Mouse (Mus musculus) myocyte (in vitro differentiated cells): Measurements from ENCODE around the gene Ddx19b. TPM values are rescaled to one million over a fixed set of nuclear protein-coding genes. Genes with fewer than 3 reads are reported as not detected.

ENCODE experiments used
- H3K27me3 ChIP-seq: one replicate; pipeline ENCODE4 v1.6.1; 2011; ENCODE audit not compliant: control insufficient read depth, insufficient read depth, insufficient read length
- H3K36me3 ChIP-seq: one replicate; pipeline ENCODE4 v1.6.1; 2011; ENCODE audit not compliant: control insufficient read depth, insufficient read depth
- H3K4me2 ChIP-seq: one replicate; pipeline ENCODE4 v1.6.1; 2011; ENCODE audit warnings: low read depth, control low read depth
- H3K4me3 ChIP-seq: one replicate; pipeline ENCODE4 v1.5.1; 2011; ENCODE audit warnings: mild to moderate bottlenecking, control low read depth, moderate library complexity
- H3K79me2 ChIP-seq: one replicate; pipeline ENCODE4 v1.6.1; 2011; ENCODE audit not compliant: control insufficient read depth, insufficient read depth
- H3ac ChIP-seq: one replicate; pipeline ENCODE4 v1.6.1; 2011; ENCODE audit not compliant: control insufficient read depth, insufficient read length
- SRF ChIP-seq: IDR thresholded peaks from one replicate; pipeline ENCODE4 v1.6.1; 2011; ENCODE audit warnings: low read depth; ENCODE audit not compliant: control insufficient read depth, insufficient read length
- USF1 ChIP-seq: IDR thresholded peaks from one replicate; pipeline ENCODE4 v1.6.1; 2011; ENCODE audit warnings: low read depth, mild to moderate bottlenecking, control low read depth, moderate library complexity
- polyA plus RNA-seq: library from polyadenylated mRNA; unstranded; fragments of >200 nt; fragmentation: generic; extraction: Trizol; gene quantifications from one replicate; pipeline ENCODE4 v1.2.1, GENCODE M21; 2012; ENCODE audit warnings: missing spikeins

The Ddx19b gene
- polyA plus RNA-seq, 1 experiment, result 5.9 TPM

DNA sequence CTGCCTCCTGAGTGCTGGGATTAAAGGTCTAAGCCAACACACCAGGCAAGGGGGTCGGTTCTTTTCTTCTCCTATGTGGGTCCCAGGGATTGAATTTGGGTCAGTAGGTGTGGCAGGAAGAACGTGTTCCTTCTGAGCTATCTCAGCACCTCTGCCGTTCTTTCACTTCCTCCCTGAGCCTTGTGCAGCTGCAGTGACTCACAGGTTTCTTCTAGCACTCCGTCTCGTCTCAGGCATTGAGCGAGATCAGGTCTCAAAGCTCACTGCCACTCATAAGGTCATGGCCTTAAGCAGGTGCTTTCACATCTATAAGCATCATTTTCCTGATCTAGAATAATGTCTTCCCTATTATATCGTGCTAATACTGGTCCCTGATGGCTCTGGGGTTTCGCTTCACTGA is 76.8 kb downstream of the Ddx19b start:
- no peak overlapping the region for H3K4me3 ChIP-seq
- TF ChIP-seq USF1 (no peak), SRF (no peak)
- no peak overlapping the region for H3K4me2 ChIP-seq
- H3K79me2 ChIP-seq, result peaks cover 8% of the 10 kb centered on the region
- no peak overlapping the region for H3ac ChIP-seq
- H3K36me3 ChIP-seq, result peaks cover 7% of the 10 kb centered on the region
- H3K27me3 ChIP-seq, result no peaks in the 10 kb centered on the region

Other genes starting within 250 kb of the Ddx19b start
- 13.4 TPM for gene Il34, start 225.8 kb downstream of the Ddx19b start, polyA plus RNA-seq
- 71.6 TPM for gene Cog4, start 185.2 kb downstream of the Ddx19b start, polyA plus RNA-seq
- gene Sf3b3, start 185.0 kb downstream of the Ddx19b start, polyA plus RNA-seq, result 47.7 TPM
- 7.2 TPM for gene Fuk, start 129.3 kb downstream of the Ddx19b start, polyA plus RNA-seq
- 39.7 TPM for gene St3gal2, start 111.8 kb downstream of the Ddx19b start, polyA plus RNA-seq
- 32.5 TPM for gene Ddx19a, start 34.0 kb downstream of the Ddx19b start, polyA plus RNA-seq
- 340 TPM for gene Aars, start 1.4 kb upstream of the Ddx19b start, polyA plus RNA-seq
- gene Exosc6, start 24.6 kb upstream of the Ddx19b start, polyA plus RNA-seq, result not detected
- gene Clec18a, start 60.7 kb upstream of the Ddx19b start, polyA plus RNA-seq, result 1.2 TPM
- gene Pdpr, start 62.9 kb upstream of the Ddx19b start, polyA plus RNA-seq, result 8.6 TPM
- 39.1 TPM for gene Glg1, start 227.5 kb upstream of the Ddx19b start, polyA plus RNA-seq